Mouse (Mus musculus) forebrain, postnatal 0 days (tissue): ENCODE results near the gene Mcu. TPM values are rescaled to one million over a fixed set of nuclear protein-coding genes. Genes with fewer than 3 reads are reported as not detected.

Source experiments
- ATAC-seq: fragments of 200-750 bp; cut with Nextera tagmentation; 2 replicates; pipeline ENCODE4 v1.8.0; 2017; ENCODE audit warnings: mild to moderate bottlenecking, moderate library complexity
- DNase-seq: peaks from one replicate; pipeline ENCODE4 v3.0.0-alpha.2; 2015
- H3K27ac ChIP-seq: fragments of 300-500 bp; sonication (generic); 2 replicates; pipeline ENCODE4 v1.5.1; 2014; ENCODE audit warnings: low read depth, mild to moderate bottlenecking, antibody characterized with exemption, low read length, moderate library complexity, mixed read lengths
- H3K27me3 ChIP-seq: fragments of 300-500 bp; sonication (generic); 2 replicates; pipeline ENCODE4 v1.6.1; 2014; ENCODE audit warnings: mild to moderate bottlenecking, low read length, mixed read lengths; ENCODE audit not compliant: insufficient read depth
- H3K36me3 ChIP-seq: fragments of 300-500 bp; sonication (generic); 2 replicates; pipeline ENCODE4 v1.6.1; 2014; ENCODE audit warnings: mild to moderate bottlenecking, moderate library complexity; ENCODE audit not compliant: insufficient read depth
- H3K4me1 ChIP-seq: fragments of 300-500 bp; sonication (generic); 2 replicates; pipeline ENCODE4 v1.6.1; 2014; ENCODE audit warnings: antibody characterized with exemption; ENCODE audit not compliant: insufficient read depth
- H3K4me2 ChIP-seq: fragments of 300-500 bp; sonication (generic); 2 replicates; pipeline ENCODE4 v1.6.1; 2014; ENCODE audit warnings: low read depth, mild to moderate bottlenecking, moderate library complexity
- H3K4me3 ChIP-seq: fragments of 300-500 bp; sonication (generic); 2 replicates; pipeline ENCODE4 v1.5.1; 2014; ENCODE audit warnings: low read depth, low read length, mixed read lengths
- H3K9ac ChIP-seq: fragments of 300-500 bp; sonication (generic); 2 replicates; pipeline ENCODE4 v1.6.1; 2014; ENCODE audit warnings: mild to moderate bottlenecking
- H3K9me3 ChIP-seq: fragments of 300-500 bp; sonication (generic); 2 replicates; pipeline ENCODE4 v1.6.1; 2016; ENCODE audit warnings: low read length
- CTCF ChIP-seq: sonication (generic); IDR thresholded peaks from 2 replicates; pipeline ENCODE4 v1.5.1; 2016; ENCODE audit warnings: antibody characterized with exemption, control low read depth, low read depth
- WGBS: fragments of 180-500 bp; shearing (Covaris S2); extraction: QIAGEN DNeasy Blood & Tissue Kit; methylation state at CpG from one replicate; pipeline ENCODE4 v1.1.7; 2014; 5-methylcytosine and 5-hydroxymethylcytosine counted together
- polyA plus RNA-seq: library from polyadenylated mRNA; unstranded; fragments of >200 nt; fragmentation: Nextera tagmentation; extraction: Ambion mirVana; gene quantifications from 2 replicates; pipeline ENCODE4 v1.2.1, GENCODE M21; 2015
- total RNA-seq: library from RNA; depleted of rRNA; stranded (reverse); fragments of >200 nt; gene quantifications from 2 replicates; pipeline ENCODE4 v1.2.3, GENCODE M21; 2014

The Mcu gene
- total and polyA plus RNA-seq, 2 experiments from 2014 or later = 41.0 to 58.0 TPM

GRCm38 (mm10) chr10:59590606-59591005, 25.9 kb downstream of the Mcu start:
- TF ChIP-seq CTCF = no peak
- WGBS = 94% methylated on average over 9 of the region's 9 CpGs

GRCm38 (mm10) chr10:59589856-59590255, 26.6 kb downstream of the Mcu start:
- Histone ChIP-seq H3K36me3 (no peaks in the 10 kb centered on the region), H3K9ac (no peak overlapping the region), H3K9me3 (no peaks in the 10 kb centered on the region), H3K4me2 (no peak overlapping the region), H3K27ac (no peak overlapping the region), H3K4me1 (no peaks in the 10 kb centered on the region), H3K4me3 (no peak overlapping the region), H3K27me3 (no peaks in the 10 kb centered on the region)
- TF ChIP-seq CTCF = no peak
- DNase-seq = no peak
- no peak for ATAC-seq
- WGBS = 91% methylated on average over 13 of the region's 13 CpGs

More at GRCm38 (mm10) chr10:59590606-59591005, 25.9 kb downstream of the Mcu start:
- Histone ChIP-seq H3K27ac (no peak overlapping the region), H3K4me3 (no peak overlapping the region), H3K4me1 (no peaks in the 10 kb centered on the region), H3K9ac (no peak overlapping the region), H3K4me2 (no peak overlapping the region), H3K36me3 (no peaks in the 10 kb centered on the region), H3K9me3 (no peaks in the 10 kb centered on the region), H3K27me3 (no peaks in the 10 kb centered on the region)
- no peak for DNase-seq
- no peak for ATAC-seq

- Histone ChIP-seq H3K27ac (no peak overlapping the region), H3K9ac (no peak overlapping the region), H3K27me3 (no peaks in the 10 kb centered on the region), H3K36me3 (no peaks in the 10 kb centered on the region), H3K4me3 (no peak overlapping the region), H3K9me3 (no peaks in the 10 kb centered on the region), H3K4me2 (no peak overlapping the region), H3K4me1 (no peaks in the 10 kb centered on the region)
- DNase-seq = no peak
- no peak for TF ChIP-seq CTCF
- 88% methylated on average over 7 of the region's 7 CpGs for WGBS
- ATAC-seq = no peak
Measured at GRCm38 (mm10) chr10:59589420-59589819, 27.1 kb downstream of the Mcu start.

- Histone ChIP-seq H3K4me2 (no peak overlapping the region), H3K36me3 (no peaks in the 10 kb centered on the region; the same call in 1 of the 2 replicates), H3K27ac (no peak overlapping the region), H3K4me3 (no peak overlapping the region), H3K4me1 (no peaks in the 10 kb centered on the region), H3K9ac (no peak overlapping the region), H3K9me3 (no peaks in the 10 kb centered on the region), H3K27me3 (no peaks in the 10 kb centered on the region)
- no peak for DNase-seq
- no peak for TF ChIP-seq CTCF
- WGBS = 85% methylated on average over 7 of the region's 7 CpGs
- no peak for ATAC-seq
Measured at GRCm38 (mm10) chr10:59588135-59588534, 28.4 kb downstream of the Mcu start.

GRCm38 (mm10) chr10:59586821-59587220, 29.7 kb downstream of the Mcu start:
- Histone ChIP-seq H3K9me3 (no peaks in the 10 kb centered on the region), H3K9ac (no peak overlapping the region), H3K4me2 (no peak overlapping the region), H3K27ac (no peak overlapping the region), H3K4me3 (no peak overlapping the region), H3K36me3 (no peaks in the 10 kb centered on the region; the same call in 1 of the 2 replicates), H3K27me3 (no peaks in the 10 kb centered on the region), H3K4me1 (no peaks in the 10 kb centered on the region)
- no peak for TF ChIP-seq CTCF
- DNase-seq = no peak
- 94% methylated on average over 15 of the region's 15 CpGs for WGBS
- no peak for ATAC-seq

GRCm38 (mm10) chr10:59585621-59586020, 30.9 kb downstream of the Mcu start:
- no peak for DNase-seq
- no peak overlapping the region for H3K9ac ChIP-seq
- TF ChIP-seq CTCF = no peak
- H3K4me1 ChIP-seq = no peaks in the 10 kb centered on the region
- H3K27me3 ChIP-seq = no peaks in the 10 kb centered on the region
- H3K4me3 ChIP-seq = no peak overlapping the region
- no peak for ATAC-seq
- H3K27ac ChIP-seq = no peak overlapping the region
- 92% methylated on average over 5 of the region's 5 CpGs for WGBS
- H3K36me3 ChIP-seq = no peaks in the 10 kb centered on the region; the same call in 1 of the 2 replicates
- no peak overlapping the region for H3K4me2 ChIP-seq
- H3K9me3 ChIP-seq = no peaks in the 10 kb centered on the region

GRCm38 (mm10) chr10:59581826-59582543, 34.5 kb downstream of the Mcu start:
- H3K4me2 ChIP-seq = no peak overlapping the region
- TF ChIP-seq CTCF = no peak
- H3K4me3 ChIP-seq = no peak overlapping the region
- DNase-seq (peak; percentile 25), ATAC-seq (peak; percentile 64)
- 0 out of 2 replicates have a peak overlapping the region, but pooled peaks have one; percentile 35 for H3K27ac ChIP-seq
- 20% methylated on average over 1 of the region's 1 CpGs for WGBS
- H3K36me3 ChIP-seq = no peaks in the 10 kb centered on the region; the same call in 1 of the 2 replicates
- H3K27me3 ChIP-seq = no peaks in the 10 kb centered on the region
- H3K9ac ChIP-seq = no peak overlapping the region
- 0 out of 2 replicates have a peak, but pooled peaks cover 7% of the 10 kb centered on the region for H3K4me1 ChIP-seq
- no peaks in the 10 kb centered on the region for H3K9me3 ChIP-seq
